Mouse (Mus musculus): ENCODE data around the gene Cryab.

Cryab gene

DNA sequence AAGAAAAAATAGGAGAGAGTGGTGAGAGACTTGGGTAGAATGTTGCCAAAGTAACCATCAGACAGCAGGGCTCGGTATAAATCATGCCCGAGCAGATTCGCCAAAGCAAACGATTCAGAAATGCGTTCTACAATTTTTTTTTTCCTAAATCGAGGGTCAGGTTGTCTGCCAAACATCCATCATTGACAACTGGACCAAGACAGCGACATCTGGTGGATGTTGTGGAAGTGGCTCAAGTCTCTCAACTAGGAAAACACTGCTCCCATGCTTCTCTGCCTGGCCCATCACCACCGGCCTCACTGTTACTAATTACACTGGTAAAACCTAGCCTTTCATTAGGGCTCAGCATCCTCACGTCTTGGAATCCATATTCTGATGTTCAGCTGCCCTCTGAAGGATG, 16.1 kb upstream of the Cryab start:
- CTCF ChIA-PET: no interaction called here
- POLR2A ChIA-PET: interaction anchor here in 2 of 4 experiments (0.6 kb wide), 3 partner anchors 56 to 368 kb away, joined by 3 to 5 read pairs (median 4); no protein-coding TSS in a partner anchor

DNA sequence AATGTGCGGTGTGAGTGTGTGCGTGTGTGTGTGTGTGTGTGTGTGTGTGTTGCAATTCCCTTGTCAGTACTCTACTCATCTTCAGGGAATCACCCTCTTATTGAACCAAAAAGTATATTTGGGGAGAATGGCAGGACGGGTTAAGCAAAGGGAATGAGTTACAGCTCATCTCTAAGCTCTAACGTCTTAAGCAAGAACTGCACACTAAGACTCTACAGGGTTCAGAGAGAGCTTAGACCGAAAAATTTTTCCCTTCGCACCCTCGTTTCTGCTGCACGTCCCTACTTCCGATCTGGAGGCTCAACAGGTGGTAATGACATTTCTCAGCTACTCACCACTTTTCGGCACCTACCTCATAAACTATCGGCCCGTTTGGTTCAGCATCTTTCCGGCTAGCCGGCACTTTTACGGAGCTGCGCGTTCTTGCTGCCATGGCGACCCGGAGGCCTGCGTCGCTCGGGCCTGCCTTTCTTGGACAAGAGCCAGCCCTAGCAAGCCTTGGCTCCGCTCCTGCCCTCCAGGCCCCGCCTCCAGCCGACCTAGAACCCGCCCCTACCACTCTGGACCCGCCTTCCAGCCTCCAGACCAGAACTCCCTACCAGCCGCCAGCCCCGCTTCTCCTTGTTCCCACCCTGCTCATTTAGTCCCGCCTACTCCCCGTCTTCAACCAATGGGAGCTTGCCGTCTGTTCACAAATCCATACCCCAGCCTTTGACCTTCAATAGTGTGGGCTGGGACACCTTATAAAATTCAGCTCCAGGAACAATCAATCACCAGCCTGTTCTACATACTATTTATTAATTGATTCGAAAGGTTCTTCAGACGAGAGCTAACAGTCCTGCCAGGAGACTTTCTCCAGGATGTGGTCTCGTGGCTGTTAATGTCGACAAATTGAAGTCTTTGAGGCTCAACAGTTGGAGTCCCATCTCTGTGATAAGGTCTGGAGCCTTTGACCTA, 11.9 kb upstream of the Cryab start, which contains the start of gene Dixdc1:
Dixdc1 (minus strand) TSS at position 604 of the 957 bp plus-strand sequence.
- POLR2A ChIA-PET: interaction anchor here in 3 of 4 experiments (0.6 to 2.0 kb wide), 29 partner anchors 10 to 242 kb away, joined by 3 to 25 read pairs (median 4); partner anchors contain the start of genes Fdxacb1 (in 3 of the 3), Cryab (in 1 of the 3), Hspb2 (in 1 of the 3) and Nkapd1 (in 1 of the 3)
- CTCF ChIA-PET: interaction anchor here (0.8 to 1.9 kb wide), 14 partner anchors 9 to 71 kb away, joined by 3 to 24 read pairs (median 4); partner anchors contain the start of genes Fdxacb1 (in 3 of the 4) and Hspb2 (in 1 of the 4)

DNA sequence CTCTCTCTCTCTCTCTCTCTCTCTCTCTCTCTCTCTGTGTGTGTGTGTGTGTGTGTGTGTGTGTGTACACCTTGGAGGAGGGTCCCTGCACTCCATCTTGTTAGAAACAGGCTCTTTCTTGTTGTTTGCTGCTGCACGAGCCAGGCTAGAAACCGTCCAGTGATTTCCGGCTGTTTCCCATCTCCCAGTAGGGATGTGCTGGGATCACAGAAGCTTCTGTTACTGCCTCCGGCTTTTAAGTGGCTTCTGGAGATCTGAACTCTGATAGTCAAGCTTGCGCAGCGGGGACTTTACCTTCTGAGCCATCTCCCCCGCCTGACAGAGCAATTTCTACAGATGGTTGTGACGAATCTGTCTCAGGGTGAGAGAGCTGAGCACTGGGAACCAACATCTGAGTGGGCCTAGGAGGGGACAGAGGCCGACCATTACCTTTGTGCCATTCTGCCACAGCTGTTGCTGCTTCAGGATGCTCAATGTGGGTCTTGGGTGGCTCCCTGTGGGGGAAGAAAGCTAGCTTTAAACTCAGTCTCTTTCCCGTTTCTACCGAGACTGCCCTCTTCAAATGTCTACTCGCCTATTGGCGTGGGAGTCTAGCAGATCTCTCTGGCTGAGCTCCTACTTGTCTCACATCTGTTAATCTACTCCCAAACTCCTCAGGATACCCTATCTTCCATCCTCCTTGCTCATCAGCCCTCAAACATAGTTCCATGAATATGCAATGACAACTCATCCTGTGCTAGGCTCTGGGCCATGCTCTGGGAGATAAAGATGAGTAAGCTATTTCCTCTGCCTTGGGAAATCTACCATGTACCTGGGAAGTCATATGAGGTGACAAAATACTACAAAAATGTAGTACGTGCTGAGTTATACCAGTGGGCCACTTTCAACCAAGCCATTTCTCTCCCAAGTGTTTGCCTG, 10.0 kb upstream of the Cryab start:
- ChIA-PET POLR2A (interaction anchor here in 2 of 4 experiments (0.9 to 2.4 kb wide), 8 partner anchors 10 to 47 kb away, joined by 3 to 11 read pairs (median 4); partner anchors contain the start of genes Cryab (in 2 of the 2), Fdxacb1 (in 2 of the 2) and Hspb2 (in 2 of the 2)), CTCF (interaction anchor here in 2 of 4 experiments (0.6 to 2.7 kb wide), 3 partner anchors 12 to 81 kb away, joined by 3 to 9 read pairs (median 3); partner anchors contain the start of gene Fdxacb1 (in 1 of the 2))

DNA sequence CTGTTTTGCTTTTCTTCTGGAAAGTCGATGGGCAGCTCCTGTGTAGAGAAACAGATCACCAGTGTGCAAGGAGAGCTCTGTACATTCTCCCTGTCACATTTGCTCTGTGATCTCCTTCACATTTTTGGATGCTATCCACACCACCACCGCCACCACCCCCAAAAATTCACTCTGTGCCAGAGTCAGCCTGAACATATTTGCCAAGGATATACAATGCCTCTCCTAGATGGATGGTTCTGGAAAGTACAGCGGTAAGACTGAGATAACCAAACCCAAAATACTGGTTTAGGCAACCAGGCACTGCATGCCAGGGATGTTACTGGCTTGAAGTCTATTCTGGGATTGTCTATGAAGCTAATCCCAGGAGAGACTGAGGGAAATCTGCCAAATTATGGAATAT, 8.9 kb upstream of the Cryab start:
- CTCF ChIA-PET: interaction anchor here in 1 of 4 experiments (2.7 kb wide), 1 partner anchor 26 kb away, joined by 9 read pairs; the partner anchor contains the start of gene Fdxacb1
- POLR2A ChIA-PET: interaction anchor here in 2 of 4 experiments (0.9 to 2.4 kb wide), 6 partner anchors 9 to 43 kb away, joined by 3 to 11 read pairs (median 4); partner anchors contain the start of genes Cryab (in 2 of the 2), Hspb2 (in 2 of the 2) and Fdxacb1 (in 1 of the 2)

DNA sequence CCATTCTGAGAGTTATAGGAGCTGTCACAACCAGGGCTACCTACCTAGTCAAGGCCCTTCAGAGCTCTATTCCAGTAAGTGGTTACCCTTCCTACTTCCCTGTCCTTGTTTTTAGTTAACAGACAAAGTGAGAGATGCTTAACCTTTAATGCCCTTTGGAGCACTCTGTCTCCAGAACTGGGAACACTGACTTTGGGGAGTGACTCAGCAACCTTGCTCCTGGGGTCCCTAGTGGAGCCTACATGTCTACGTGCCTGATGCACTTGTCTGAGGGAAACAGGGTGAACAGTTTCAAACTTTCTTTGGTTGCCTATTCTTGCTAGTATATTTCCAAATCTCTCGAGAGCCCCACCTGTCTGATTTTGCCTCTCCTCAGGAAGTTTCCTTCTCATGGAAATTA, 8.4 kb upstream of the Cryab start:
- ChIA-PET CTCF (interaction anchor here in 1 of 4 experiments (0.6 to 2.7 kb wide), 2 partner anchors 9 to 25 kb away, joined by 3 to 9 read pairs; partner anchors contain the start of genes Cryab and Fdxacb1), POLR2A (interaction anchor here in 2 of 4 experiments (0.9 to 2.4 kb wide), 4 partner anchors 9 to 26 kb away, joined by 3 to 11 read pairs (median 8); partner anchors contain the start of genes Cryab (in 1 of the 2), Fdxacb1 (in 1 of the 2) and Hspb2 (in 1 of the 2))

DNA sequence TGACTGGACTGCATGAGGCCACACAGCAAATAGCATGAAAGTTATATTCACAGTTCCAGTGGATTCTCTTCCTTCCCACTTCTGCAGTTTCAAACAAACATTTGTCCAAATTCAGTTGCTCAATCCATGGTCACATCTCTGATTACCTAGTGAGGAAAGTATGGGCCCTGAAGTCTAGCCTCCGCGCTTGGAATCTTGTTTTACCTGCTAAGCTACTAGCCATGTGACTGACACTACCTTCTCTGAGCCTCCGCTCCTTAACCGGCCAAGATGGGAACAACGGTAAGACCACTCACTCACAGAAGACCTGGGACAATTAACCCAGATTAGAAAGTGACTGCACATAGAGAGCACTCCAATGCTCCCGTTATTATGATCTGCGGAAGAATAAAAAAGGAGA, 5.3 kb upstream of the Cryab start:
- ChIA-PET POLR2A (interaction anchor here in 3 of 4 experiments (0.6 to 2.2 kb wide), 20 partner anchors 9 to 249 kb away, joined by 3 to 12 read pairs (median 4); partner anchors contain the start of genes Fdxacb1 (in 3 of the 3), Dlat (in 1 of the 3), Nkapd1 (in 1 of the 3) and Pih1d2 (in 1 of the 3)), CTCF (interaction anchor here in 3 of 4 experiments (0.6 to 1.4 kb wide), 9 partner anchors 13 to 245 kb away, joined by 3 to 10 read pairs (median 3); partner anchors contain the start of gene Fdxacb1 (in 2 of the 3))

DNA sequence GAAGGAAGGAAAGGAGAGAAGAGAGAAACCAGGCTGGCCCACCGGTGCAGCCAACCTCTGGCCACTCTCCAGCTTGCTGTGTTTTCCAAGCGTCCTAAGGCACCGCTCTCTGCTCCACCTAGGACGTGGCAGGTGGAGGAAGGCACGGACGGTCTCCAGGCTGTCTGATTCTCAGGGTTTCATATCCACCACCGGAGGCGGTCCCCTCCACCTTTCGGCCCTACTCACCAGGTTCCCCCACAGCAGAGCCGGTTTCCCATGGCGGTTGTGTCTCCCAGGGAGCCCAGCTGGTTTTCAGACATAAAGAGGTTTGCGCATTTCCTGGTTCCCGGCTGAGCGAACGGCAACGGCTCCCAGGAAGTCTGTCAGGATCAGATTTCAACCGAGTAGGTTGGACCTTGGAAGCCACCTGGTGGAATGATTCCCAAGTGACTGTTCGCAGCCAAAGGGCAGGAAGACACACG, 4.9 kb upstream of the Cryab start, which contains the start of gene 2310030G06Rik:
2310030G06Rik (minus strand) TSS at position 323 of the 464 bp plus-strand sequence.
- ChIA-PET CTCF (interaction anchor here in 3 of 4 experiments (0.6 to 1.4 kb wide), 9 partner anchors 13 to 244 kb away, joined by 3 to 10 read pairs (median 3); partner anchors contain the start of gene Fdxacb1 (in 2 of the 3)), POLR2A (interaction anchor here in 3 of 4 experiments (0.6 to 2.2 kb wide), 22 partner anchors 8 to 278 kb away, joined by 3 to 12 read pairs (median 3); partner anchors contain the start of genes Fdxacb1 (in 3 of the 3), Dlat (in 1 of the 3), Nkapd1 (in 1 of the 3) and Pih1d2 (in 1 of the 3))

DNA sequence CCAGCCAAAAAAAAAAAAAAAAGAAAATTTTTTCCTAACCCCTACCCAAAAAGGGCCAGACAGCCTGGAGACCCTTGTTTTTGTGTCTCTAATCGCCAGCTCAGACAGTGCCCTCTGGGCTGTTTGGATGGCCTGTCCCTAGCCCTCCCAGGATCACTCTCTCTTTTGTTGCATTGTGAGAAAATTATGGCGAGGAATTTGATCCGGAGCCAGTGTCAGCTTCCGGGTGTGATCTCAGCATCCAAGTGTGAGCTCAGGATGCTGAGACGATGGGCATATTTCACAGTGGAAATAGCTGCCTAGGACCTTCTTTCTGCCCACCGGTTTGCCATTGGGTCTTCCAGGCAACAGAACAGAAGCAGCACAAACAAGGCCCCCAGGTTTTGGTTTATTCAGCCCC, 419 bp upstream of the Cryab start:
- CTCF ChIA-PET: interaction anchor here in 2 of 4 experiments (0.7 to 5.0 kb wide), 3 partner anchors 17 to 1220 kb away, joined by 3 to 19 read pairs (median 3); partner anchors contain the start of gene Fdxacb1 (in 2 of the 2)

DNA sequence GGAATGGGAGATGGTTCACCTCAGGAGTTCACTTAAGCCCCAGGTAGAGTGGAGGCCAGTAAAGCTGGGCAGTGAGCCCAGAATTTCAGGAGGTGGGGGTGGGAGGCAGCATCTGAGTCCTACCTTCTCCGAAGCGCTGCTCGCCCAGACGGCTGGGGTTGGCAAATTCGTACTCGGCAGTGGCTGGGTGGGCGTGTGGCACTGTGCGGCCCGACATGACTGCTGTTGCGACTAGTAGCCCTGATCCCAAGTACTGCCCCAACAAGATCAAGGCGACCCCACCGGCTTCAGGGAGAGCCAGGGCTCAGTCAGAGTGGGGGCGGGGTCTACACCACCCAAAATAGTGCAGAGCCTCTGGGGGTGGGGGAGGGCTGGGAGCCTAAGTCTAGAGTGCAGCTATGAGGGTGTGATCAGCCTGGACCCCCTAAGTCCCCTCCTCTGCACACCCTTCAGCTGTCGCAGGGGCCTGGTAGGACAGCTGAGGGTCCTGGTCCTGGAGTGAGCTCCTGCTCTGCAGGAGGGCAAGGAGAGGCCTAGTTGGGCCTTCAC, 1.0 kb downstream of the Cryab start, which contains the start of gene Hspb2:
Hspb2 (minus strand) TSS at position 301 of the 549 bp plus-strand sequence.
- CTCF ChIA-PET: interaction anchor here in 2 of 4 experiments (0.6 to 5.0 kb wide), 7 partner anchors 13 to 300 kb away, joined by 3 to 19 read pairs (median 3); partner anchors contain the start of genes Dixdc1 (in 1 of the 2) and Fdxacb1 (in 1 of the 2)

More for the DNA sequence above, 419 bp upstream of the Cryab start:
- POLR2A ChIA-PET: interaction anchor here (0.5 to 4.4 kb wide), 13 partner anchors 9 to 159 kb away, joined by 3 to 26 read pairs (median 4); partner anchors contain the start of genes Dixdc1 (in 2 of the 4), Fdxacb1 (in 2 of the 4), Sdhd (in 1 of the 4) and Timm8b (in 1 of the 4)

DNA sequence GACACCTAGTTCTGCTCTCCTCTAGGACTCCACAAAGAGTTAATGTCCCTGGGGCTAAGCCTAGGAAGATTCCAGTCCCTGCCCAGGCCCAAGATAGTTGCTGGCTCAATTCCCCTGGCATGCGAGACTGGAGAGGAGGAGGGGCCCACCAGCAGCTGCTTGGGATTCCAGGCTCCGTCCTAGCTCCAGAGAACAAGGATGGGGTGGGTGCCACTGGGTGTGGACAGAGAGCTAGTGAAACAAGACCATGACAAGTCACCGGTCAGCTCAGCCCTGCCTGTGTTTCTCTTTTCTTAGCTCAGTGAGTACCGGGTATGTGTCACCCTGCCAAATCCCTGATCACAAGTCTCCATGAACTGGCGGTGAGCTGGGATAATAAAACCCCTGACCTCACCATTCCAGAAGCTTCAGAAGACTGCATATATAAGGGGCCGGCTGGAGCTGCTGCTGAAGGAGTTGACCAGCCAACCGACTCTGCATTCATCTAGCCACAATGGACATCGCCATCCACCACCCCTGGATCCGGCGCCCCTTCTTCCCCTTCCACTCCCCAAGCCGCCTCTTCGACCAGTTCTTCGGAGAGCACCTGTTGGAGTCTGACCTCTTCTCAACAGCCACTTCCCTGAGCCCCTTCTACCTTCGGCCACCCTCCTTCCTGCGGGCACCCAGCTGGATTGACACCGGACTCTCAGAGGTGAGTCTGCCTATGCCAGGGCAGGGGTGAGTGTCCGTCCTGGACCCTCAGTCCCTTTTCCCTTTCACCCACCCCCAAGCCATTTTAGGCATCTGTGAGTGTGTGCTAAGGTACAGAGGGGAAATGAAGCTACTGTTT, 1.9 kb downstream of the Cryab start:
- ChIA-PET POLR2A (interaction anchor here (0.5 to 4.4 kb wide), 25 partner anchors 9 to 1097 kb away, joined by 3 to 26 read pairs (median 4); partner anchors contain the start of genes Fdxacb1 (in 3 of the 4), Dixdc1 (in 2 of the 4), Alg9 (in 1 of the 4) and Ppp2r1b (in 1 of the 4)), CTCF (interaction anchor here in 2 of 4 experiments (0.8 to 5.0 kb wide), 8 partner anchors 14 to 78 kb away, joined by 3 to 19 read pairs (median 3); partner anchors contain the start of genes Dixdc1 (in 1 of the 2) and Fdxacb1 (in 1 of the 2))

More for the DNA sequence above, 1.0 kb downstream of the Cryab start, which contains the start of gene Hspb2:
- POLR2A ChIA-PET: interaction anchor here (0.5 to 4.4 kb wide), 20 partner anchors 11 to 1096 kb away, joined by 3 to 26 read pairs (median 4); partner anchors contain the start of genes Fdxacb1 (in 3 of the 4), Dixdc1 (in 1 of the 4), Ppp2r1b (in 1 of the 4) and Sdhd (in 1 of the 4)

DNA sequence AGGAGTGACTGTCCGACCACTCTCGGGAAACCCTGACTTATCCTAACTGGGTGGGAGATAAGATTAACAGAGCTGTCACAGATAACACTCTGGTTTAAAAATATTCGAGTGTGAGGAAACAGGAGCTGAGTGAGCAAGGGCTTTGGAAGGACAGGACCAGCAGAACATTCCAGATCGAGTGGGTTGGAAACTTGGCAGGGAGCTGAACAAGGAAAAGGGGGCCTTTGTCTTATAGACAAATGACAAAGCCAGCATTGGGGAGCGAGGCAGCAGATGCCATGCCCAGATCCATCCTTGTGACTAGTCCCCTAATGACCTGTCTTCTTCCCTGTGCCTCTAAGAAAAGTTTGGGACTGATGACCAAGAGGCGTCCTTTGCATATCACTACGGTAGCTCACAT, 2.8 kb downstream of the Cryab start:
- ChIA-PET POLR2A (interaction anchor here in 3 of 4 experiments (0.7 to 4.4 kb wide), 14 partner anchors 8 to 54 kb away, joined by 3 to 26 read pairs (median 4); partner anchors contain the start of genes Fdxacb1 (in 3 of the 3), Dixdc1 (in 2 of the 3), 2310030G06Rik (in 1 of the 3) and Alg9 (in 1 of the 3)), CTCF (interaction anchor here in 1 of 4 experiments (1.0 to 5.0 kb wide), 3 partner anchors 14 to 79 kb away, joined by 3 to 19 read pairs (median 3); partner anchors contain the start of gene Fdxacb1)

DNA sequence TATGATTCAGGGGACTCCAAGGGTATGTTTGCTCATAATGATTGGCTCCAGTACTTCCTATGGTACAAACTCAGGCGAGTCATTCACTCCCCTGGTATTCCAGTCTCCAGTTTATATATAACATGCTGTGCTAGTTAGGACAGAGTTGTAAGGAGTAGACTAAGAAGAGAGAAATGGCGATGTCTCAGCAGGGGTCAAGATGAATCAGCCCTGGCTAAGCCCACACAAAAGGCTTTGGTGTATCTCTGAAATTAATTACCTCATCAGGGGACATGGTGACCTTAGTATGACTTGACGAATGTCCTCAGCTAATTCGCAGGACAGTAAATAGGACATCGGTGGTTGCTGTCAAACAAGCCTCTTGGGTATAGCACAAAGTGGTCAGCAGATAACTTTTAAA, 5.6 kb downstream of the Cryab start:
- ChIA-PET CTCF (interaction anchor here in 1 of 4 experiments (0.6 kb wide), 1 partner anchor 18 kb away, joined by 3 read pairs; the partner anchor contains the start of gene Alg9), POLR2A (interaction anchor here in 1 of 4 experiments (0.8 kb wide), 1 partner anchor 13 kb away, joined by 3 read pairs; no protein-coding TSS in a partner anchor)

DNA sequence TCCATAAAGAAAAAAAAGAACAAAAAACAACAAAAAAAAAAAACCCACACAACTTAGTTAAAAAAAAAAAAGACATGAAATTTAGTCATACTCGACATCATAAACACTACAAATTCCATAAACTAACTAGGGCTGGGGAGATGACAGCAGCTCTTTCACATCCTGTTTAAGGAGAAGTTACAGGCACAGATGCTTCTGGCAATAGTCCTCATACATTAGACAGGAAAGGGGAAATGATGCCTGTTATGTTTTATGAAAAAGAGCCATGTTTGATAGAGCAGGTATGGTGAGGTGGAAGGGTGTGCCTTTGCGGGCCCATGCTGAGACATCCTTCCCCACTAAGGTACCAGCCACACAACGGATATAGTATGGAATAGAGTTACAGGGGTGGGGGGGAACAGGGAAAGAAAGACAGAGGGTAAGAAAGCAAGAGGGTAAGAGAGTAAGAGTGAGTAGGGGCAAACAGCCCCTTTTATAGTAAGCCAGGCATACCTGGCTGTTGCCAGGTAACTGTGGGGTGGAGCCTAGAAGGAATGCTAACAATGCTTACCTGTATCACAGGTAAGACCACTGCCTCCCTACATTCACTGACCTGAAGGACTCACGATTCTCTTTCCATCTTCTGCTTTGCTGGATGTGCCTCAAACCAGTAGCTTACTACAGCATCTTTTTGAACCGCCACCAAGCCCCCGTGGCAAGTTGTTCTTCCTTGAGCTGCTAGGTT, 10.6 kb downstream of the Cryab start:
- ChIA-PET POLR2A (interaction anchor here in 2 of 4 experiments (0.7 to 1.5 kb wide), 4 partner anchors 9 to 81 kb away, joined by 3 to 4 read pairs (median 3); partner anchors contain the start of genes 1110032A03Rik (in 1 of the 2) and Alg9 (in 1 of the 2)), CTCF (interaction anchor here in 3 of 4 experiments (0.5 to 1.5 kb wide), 5 partner anchors 15 to 256 kb away, joined by 3 read pairs; partner anchors contain the start of gene 2310030G06Rik (in 1 of the 3))

Measured in embryonic stem cell, embryonic (primary cell).